ENCODE assay signal across 16 mouse cellular contexts in genomic region chr7:90703163-90703852, GRCm38 (mm10).
DNase-seq lines count a peak whose midpoint lies in the region; ATAC-seq and TF ChIP-seq lines count a peak whose summit lies in the region.
"Had no signal": no experiment of that assay in that cellular context is flagged by ENCODE, and none has a peak within 500 bp of the region (broad histone marks: within the 10 kb centered on the region; RNA-seq: fewer than 3 reads in every experiment).

No protein-coding gene starts in this region.

- peak in 1 of 2 experiments; percentile 24 for DNase-seq in layer of hippocampus, adult 2 months (ENCODE audit: low spot score in 2 of 2)
- no peak for DNase-seq in layer of hippocampus, postnatal 36 days
- peak; percentile 14 for DNase-seq in MEL (ENCODE audit: low read depth, low spot score)
- DNase-seq in brain, embryonic 14.5 days (ENCODE audit: low read depth) = peak; percentile 16
- DNase-seq in kidney, postnatal 36 days = peak; percentile 4 to 24
- no peak for DNase-seq in cerebellum, postnatal 4 days (ENCODE audit: low spot score in 2 of 2)
- DNase-seq: cerebellum, postnatal 25 days; liver, embryonic 13.5 days; lung, postnatal 4 days; spleen, adult 18-20 months; thymus, postnatal 25 days had no signal

- no peaks in the 10 kb centered on the region for H3K9me3 ChIP-seq in MEL (replicated peaks; ENCODE audit: insufficient read depth, low read length)
- H3K9me3 ChIP-seq: heart, embryonic 12.5 days; liver, embryonic 13.5 days; neural tube, embryonic 13.5 days had no signal

- H3K27ac ChIP-seq in layer of hippocampus, adult 2 months = peak overlapping the region; percentile 19
- H3K27ac ChIP-seq in MEL (ENCODE audit: control insufficient read depth, low read depth, low read length) = no peak overlapping the region
- H3K27ac ChIP-seq: liver, embryonic 13.5 days; neural tube, embryonic 13.5 days had no signal

- no peaks in the 10 kb centered on the region for H3K4me1 ChIP-seq in MEL (ENCODE audit: control insufficient read depth in 1 of 2, insufficient read depth in 2 of 2, low read length in 2 of 2)
- H3K4me1 ChIP-seq: heart, embryonic 12.5 days; liver, embryonic 13.5 days; neural tube, embryonic 13.5 days had no signal

- no peak overlapping the region for H3K9ac ChIP-seq in MEL (ENCODE audit: control insufficient read depth, low read depth, low read length, poor library complexity, severe bottlenecking)
- H3K9ac ChIP-seq: heart, embryonic 12.5 days; liver, embryonic 13.5 days; neural tube, embryonic 13.5 days had no signal

- TF ChIP-seq POLR2A in MEL (IDR thresholded peaks at IDR 0.05; ENCODE audit: control insufficient read depth in 1 of 2, insufficient read depth in 1 of 2, low read depth in 1 of 2, low read length in 2 of 2, poor library complexity in 1 of 2) = no peak
- TF ChIP-seq POLR2A in brain, embryonic 14.5 days (IDR thresholded peaks at IDR 0.05; ENCODE audit: borderline replicate concordance, extremely low read depth, insufficient read depth, insufficient read length, poor library complexity, severe bottlenecking) = no peak

- no peak for TF ChIP-seq RAD21 in MEL (IDR thresholded peaks at IDR 0.05; ENCODE audit: low read depth, low read length)

- no peak for TF ChIP-seq EP300 in MEL (IDR thresholded peaks at IDR 0.05; ENCODE audit: low read depth in 1 of 2, low read length in 2 of 2)

- no peak overlapping the region for H3K4me3 ChIP-seq in layer of hippocampus, adult 2 months
- H3K4me3 ChIP-seq in MEL (ENCODE audit: control insufficient read depth in 1 of 2, insufficient read depth in 1 of 2, low read depth in 2 of 2, low read length in 2 of 2) = peak overlapping the region in 1 of 2 experiments; percentile 23; a peak in 2 of 4 replicates
- H3K4me3 ChIP-seq: heart, embryonic 12.5 days; liver, embryonic 13.5 days; neural tube, embryonic 13.5 days had no signal

- H3K79me2 ChIP-seq in MEL (ENCODE audit: control insufficient read depth, insufficient read depth, low read length, poor library complexity) = no peaks in the 10 kb centered on the region

- no peaks in the 10 kb centered on the region for H3K36me3 ChIP-seq in MEL (ENCODE audit: control insufficient read depth in 1 of 2, insufficient read depth in 2 of 2, low read length in 2 of 2)
- H3K36me3 ChIP-seq: heart, embryonic 12.5 days; liver, embryonic 13.5 days; neural tube, embryonic 13.5 days had no signal

- H3K27me3 ChIP-seq in MEL (ENCODE audit: control insufficient read depth in 1 of 2, insufficient read depth in 2 of 2, low read length in 2 of 2) = no peaks in the 10 kb centered on the region
- H3K27me3 ChIP-seq: heart, embryonic 12.5 days; liver, embryonic 13.5 days; neural tube, embryonic 13.5 days had no signal

- TF ChIP-seq CTCF in layer of hippocampus, adult 2 months (conservative IDR thresholded peaks at IDR 0.05) = peak; percentile 17
- no peak for TF ChIP-seq CTCF in MEL (IDR thresholded peaks at IDR 0.05 in 2 of 3, conservative IDR thresholded peaks at IDR 0.05 in 1 of 3; ENCODE audit: control insufficient read depth in 1 of 3, insufficient read depth in 1 of 3, low read depth in 2 of 3, low read length in 3 of 3, poor library complexity in 1 of 3, severe bottlenecking in 1 of 3)
- no peak for TF ChIP-seq CTCF in brain, embryonic 14.5 days (IDR thresholded peaks at IDR 0.05; ENCODE audit: borderline replicate concordance, extremely low read depth, insufficient read depth, insufficient read length)

- no peak for ATAC-seq in erythroblast, adult 5-6 weeks (replicated peaks; ENCODE audit: low FRiP score, poor library complexity, severe bottlenecking)
- ATAC-seq: intestine, postnatal 0 days; midbrain, embryonic 16.5 days had no signal

TF ChIP-seq in MEL, 35 proteins besides CTCF, POLR2A, EP300 and RAD21:
- TF ChIP-seq SIN3A (IDR thresholded peaks at IDR 0.05; ENCODE audit: low read length) = no peak
- TF ChIP-seq MYB (IDR thresholded peaks at IDR 0.05; ENCODE audit: low read depth, low read length) = no peak
- TF ChIP-seq UBTF (IDR thresholded peaks at IDR 0.05; ENCODE audit: borderline replicate concordance, insufficient read depth, low read depth, low read length) = no peak
- no peak for TF ChIP-seq HCFC1 (IDR thresholded peaks at IDR 0.05; ENCODE audit: low read depth, low read length)
- no peak for TF ChIP-seq ZMIZ1 (IDR thresholded peaks at IDR 0.05; ENCODE audit: low read depth, low read length)
- no peak for TF ChIP-seq ZC3H11A (IDR thresholded peaks at IDR 0.05; ENCODE audit: low read depth, low read length)
- TF ChIP-seq BHLHE40 (IDR thresholded peaks at IDR 0.05; ENCODE audit: borderline replicate concordance, low read depth, low read length) = no peak
- no peak for TF ChIP-seq TBP (IDR thresholded peaks at IDR 0.05; ENCODE audit: low read depth, low read length)
- TF ChIP-seq ZNF384 (IDR thresholded peaks at IDR 0.05; ENCODE audit: low read depth, low read length) = no peak
- TF ChIP-seq MAZ (IDR thresholded peaks at IDR 0.05; ENCODE audit: low read depth, low read length) = no peak
- no peak for TF ChIP-seq POLR2AphosphoS5 (IDR thresholded peaks at IDR 0.05; ENCODE audit: borderline replicate concordance, low read depth, low read length)
- no peak for TF ChIP-seq CHD1 (IDR thresholded peaks at IDR 0.05; ENCODE audit: low read depth, low read length)
- no peak for TF ChIP-seq GABPA (IDR thresholded peaks at IDR 0.05; ENCODE audit: low read depth, low read length)
- no peak for TF ChIP-seq MXI1 (IDR thresholded peaks at IDR 0.05; ENCODE audit: low read depth, low read length)
- TF ChIP-seq KAT2A (conservative IDR thresholded peaks at IDR 0.05; ENCODE audit: low read depth, low read length) = no peak
- TF ChIP-seq MEF2A (IDR thresholded peaks at IDR 0.05; ENCODE audit: extremely low read depth, insufficient replicate concordance, low read depth, low read length, poor library complexity, severe bottlenecking) = no peak
- TF ChIP-seq ELF1 (IDR thresholded peaks at IDR 0.05; ENCODE audit: low read depth, low read length) = no peak

Comparison
In these comparisons a context has a peak if more than half of its experiments do, and no peak if none do; other contexts are left out.
1. DNase-seq: peak in MEL (single experiment), brain, embryonic 14.5 days (single experiment) and kidney, postnatal 36 days (2 of 2); none in layer of hippocampus, postnatal 36 days (0 of 2) and cerebellum, postnatal 4 days (0 of 2).